Mouse (Mus musculus) heart, embryonic 11.5 days (tissue): ENCODE results near the gene Itih1. TPM values are rescaled to one million over a fixed set of nuclear protein-coding genes. Genes with fewer than 3 reads are reported as not detected.

Source experiments
- ATAC-seq: fragments of 200-750 bp; cut with Nextera tagmentation; replicated peaks from 2 replicates; pipeline ENCODE4 v1.8.0; 2017; ENCODE audit warnings: moderate library complexity; ENCODE audit not compliant: insufficient number of reproducible peaks, low FRiP score, low TSS enrichment
- H3K27ac ChIP-seq: fragments of 300-500 bp; sonication (generic); 2 replicates; pipeline ENCODE4 v1.5.1; 2014; ENCODE audit warnings: mild to moderate bottlenecking, low read depth, low read length
- H3K27me3 ChIP-seq: fragments of 300-500 bp; sonication (generic); 2 replicates; pipeline ENCODE4 v1.6.1; 2014; ENCODE audit warnings: mild to moderate bottlenecking, low read length, mixed read lengths; ENCODE audit not compliant: control insufficient read depth, insufficient read depth
- H3K36me3 ChIP-seq: fragments of 300-500 bp; sonication (generic); 2 replicates; pipeline ENCODE4 v1.6.1; 2014; ENCODE audit warnings: mild to moderate bottlenecking, low read length, moderate library complexity, mixed read lengths; ENCODE audit not compliant: control insufficient read depth, insufficient read depth
- H3K4me1 ChIP-seq: fragments of 300-500 bp; sonication (generic); 2 replicates; pipeline ENCODE4 v1.6.1; 2014; ENCODE audit warnings: low read length; ENCODE audit not compliant: control insufficient read depth, insufficient read depth
- H3K4me2 ChIP-seq: fragments of 300-500 bp; sonication (generic); 2 replicates; pipeline ENCODE4 v1.6.1; 2014; ENCODE audit warnings: mild to moderate bottlenecking, moderate library complexity
- H3K4me3 ChIP-seq: fragments of 300-500 bp; sonication (generic); 2 replicates; pipeline ENCODE4 v1.5.1; 2014; ENCODE audit warnings: low read depth, low read length
- H3K9ac ChIP-seq: fragments of 300-500 bp; sonication (generic); 2 replicates; pipeline ENCODE4 v1.6.1; 2014; ENCODE audit warnings: mild to moderate bottlenecking, low read depth, low read length, moderate library complexity
- H3K9me3 ChIP-seq: fragments of 300-500 bp; sonication (generic); replicated peaks from 2 replicates; pipeline ENCODE4 v1.6.1; 2016; ENCODE audit warnings: low read length; ENCODE audit not compliant: control insufficient read depth
- WGBS: fragments of 180-500 bp; shearing (Covaris S2); extraction: QIAGEN DNeasy Blood & Tissue Kit; methylation state at CpG from one replicate; pipeline ENCODE4 v1.1.7; 2014; ENCODE audit not compliant: insufficient replicate concordance; 5-methylcytosine and 5-hydroxymethylcytosine counted together
- polyA plus RNA-seq: library from polyadenylated mRNA; unstranded; fragments of >200 nt; fragmentation: Nextera tagmentation; extraction: Ambion mirVana; gene quantifications from 2 replicates; pipeline ENCODE4 v1.2.1, GENCODE M21; 2014

Itih1 gene
- polyA plus RNA-seq, 1 experiment from 2014 or later: 0.11 TPM

DNA sequence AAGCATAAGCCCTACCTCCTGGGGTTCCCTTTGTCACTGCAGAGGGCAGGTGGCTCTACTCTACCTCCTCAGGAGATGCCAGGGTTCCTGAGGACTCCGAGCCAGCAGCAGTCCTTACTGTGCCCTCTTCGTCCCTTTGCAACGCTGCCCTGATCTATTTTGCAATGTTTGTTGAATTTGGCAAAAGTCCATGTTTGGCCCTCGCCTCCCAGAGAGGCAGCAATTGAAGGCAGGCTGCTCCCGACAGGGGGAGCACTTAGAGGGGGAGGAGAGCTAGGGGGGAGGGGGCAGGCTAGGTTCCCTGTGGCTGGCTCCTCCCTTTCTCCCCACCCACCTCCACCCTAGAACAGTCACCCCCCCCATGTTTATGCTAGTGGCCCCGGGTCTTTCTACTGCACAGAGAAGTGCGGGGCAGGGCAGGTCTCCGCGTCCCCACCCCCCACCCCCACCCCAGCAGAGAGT, 54.8 kb downstream of the Itih1 start:
- H3K4me2 ChIP-seq: peak overlapping the region; percentile 38
- no peak overlapping the region for H3K4me3 ChIP-seq
- WGBS: 10% methylated on average over 9 of the region's 9 CpGs
- H3K9me3 ChIP-seq: no peaks in the 10 kb centered on the region
- no peaks in the 10 kb centered on the region; the same call in 1 of the 2 replicates for H3K4me1 ChIP-seq
- no peak overlapping the region for H3K27ac ChIP-seq
- H3K9ac ChIP-seq: no peak overlapping the region
- no peaks in the 10 kb centered on the region for H3K36me3 ChIP-seq
- ATAC-seq: no peak
- H3K27me3 ChIP-seq: no peaks in the 10 kb centered on the region; the same call in 1 of the 2 replicates

DNA sequence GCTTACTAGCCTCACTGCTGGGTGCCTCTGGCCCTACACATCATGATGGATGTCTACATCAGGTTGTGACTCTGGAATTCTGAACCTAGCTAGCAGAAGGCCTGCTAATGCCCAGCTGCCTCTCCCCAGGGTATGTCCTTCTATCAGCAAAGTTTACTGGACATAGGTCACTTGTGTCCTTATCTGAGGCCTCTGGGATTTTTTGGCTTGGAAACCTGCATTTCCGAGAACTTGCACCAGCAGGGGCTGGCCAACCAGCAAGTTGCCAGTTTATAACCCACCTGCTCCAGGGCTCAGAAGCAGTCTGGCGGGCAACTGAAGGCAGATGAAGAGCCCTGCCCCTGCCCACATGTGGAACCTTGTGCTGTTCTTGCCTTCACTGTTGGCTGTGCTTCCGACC, 56.9 kb downstream of the Itih1 start, which contains the start of gene Itih4:
TSS of gene Itih4 (plus strand) at position 273 of the 400 bp plus-strand sequence.
- Histone ChIP-seq H3K4me2 (no peak within 1 kb of the TSS), H3K36me3 (no peaks in the 10 kb centered on the region), H3K27me3 (no peaks in the 10 kb centered on the region), H3K27ac (no peak within 1 kb of the TSS), H3K9ac (no peak within 1 kb of the TSS), H3K4me3 (no peak within 1 kb of the TSS), H3K9me3 (no peaks in the 10 kb centered on the region), H3K4me1 (no peaks in the 10 kb centered on the region)
- no peak for ATAC-seq
- 85% methylated on average over 3 of the region's 3 CpGs for WGBS

DNA sequence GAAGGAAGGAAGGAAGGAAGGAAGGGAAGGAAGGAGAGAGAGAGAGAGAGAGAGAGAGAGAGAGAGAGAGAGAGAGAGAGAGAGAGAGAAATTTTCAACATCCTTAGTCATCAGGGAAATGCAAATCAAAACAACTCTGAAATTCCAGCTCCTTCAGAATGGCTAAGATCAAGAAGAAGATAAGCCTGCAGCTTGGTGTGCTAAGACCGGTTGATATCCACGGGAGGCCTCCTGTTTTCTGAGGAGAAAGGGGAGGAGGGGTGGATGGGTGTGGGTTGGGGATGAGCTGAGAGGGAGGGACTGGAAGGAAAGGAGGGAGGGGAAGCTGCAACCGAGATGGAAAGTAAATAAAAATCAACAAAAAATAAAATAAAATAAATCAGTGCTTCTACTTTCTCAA, 57.8 kb downstream of the Itih1 start:
- WGBS: 12% methylated on average over 3 of the region's 3 CpGs
- Histone ChIP-seq H3K4me1 (no peaks in the 10 kb centered on the region; the same call in none of the 2 replicates), H3K9ac (no peak overlapping the region), H3K9me3 (no peaks in the 10 kb centered on the region), H3K27me3 (no peaks in the 10 kb centered on the region), H3K4me2 (no peak overlapping the region), H3K4me3 (no peak overlapping the region), H3K27ac (no peak overlapping the region), H3K36me3 (no peaks in the 10 kb centered on the region)
- ATAC-seq: no peak

DNA sequence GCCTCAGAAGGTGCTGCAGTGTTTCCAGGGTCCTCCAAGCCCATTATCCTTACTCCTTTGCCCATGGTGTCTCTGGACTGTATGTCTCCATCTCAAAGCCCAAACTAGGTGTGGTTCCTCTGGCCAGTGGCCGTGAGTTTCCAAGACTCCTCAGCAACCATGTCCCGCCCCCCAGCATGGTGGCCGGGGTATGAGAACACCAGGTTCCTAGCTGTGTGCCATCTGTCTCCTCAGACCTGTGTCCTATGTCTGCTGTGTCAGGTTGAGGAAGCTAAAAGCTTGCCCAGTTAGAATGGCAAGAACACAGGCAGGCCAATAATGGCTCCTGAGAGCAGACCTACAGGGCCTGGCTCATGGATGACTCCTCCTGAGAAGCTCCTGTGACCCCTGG, 61.4 kb downstream of the Itih1 start:
- Histone ChIP-seq H3K36me3 (no peaks in the 10 kb centered on the region), H3K4me2 (no peak overlapping the region), H3K4me3 (no peak overlapping the region), H3K9me3 (no peaks in the 10 kb centered on the region), H3K27me3 (no peaks in the 10 kb centered on the region), H3K9ac (no peak overlapping the region), H3K4me1 (peaks cover 11% of the 10 kb centered on the region), H3K27ac (no peak overlapping the region)
- WGBS: 89% methylated on average over 3 of the region's 3 CpGs
- no peak for ATAC-seq

DNA sequence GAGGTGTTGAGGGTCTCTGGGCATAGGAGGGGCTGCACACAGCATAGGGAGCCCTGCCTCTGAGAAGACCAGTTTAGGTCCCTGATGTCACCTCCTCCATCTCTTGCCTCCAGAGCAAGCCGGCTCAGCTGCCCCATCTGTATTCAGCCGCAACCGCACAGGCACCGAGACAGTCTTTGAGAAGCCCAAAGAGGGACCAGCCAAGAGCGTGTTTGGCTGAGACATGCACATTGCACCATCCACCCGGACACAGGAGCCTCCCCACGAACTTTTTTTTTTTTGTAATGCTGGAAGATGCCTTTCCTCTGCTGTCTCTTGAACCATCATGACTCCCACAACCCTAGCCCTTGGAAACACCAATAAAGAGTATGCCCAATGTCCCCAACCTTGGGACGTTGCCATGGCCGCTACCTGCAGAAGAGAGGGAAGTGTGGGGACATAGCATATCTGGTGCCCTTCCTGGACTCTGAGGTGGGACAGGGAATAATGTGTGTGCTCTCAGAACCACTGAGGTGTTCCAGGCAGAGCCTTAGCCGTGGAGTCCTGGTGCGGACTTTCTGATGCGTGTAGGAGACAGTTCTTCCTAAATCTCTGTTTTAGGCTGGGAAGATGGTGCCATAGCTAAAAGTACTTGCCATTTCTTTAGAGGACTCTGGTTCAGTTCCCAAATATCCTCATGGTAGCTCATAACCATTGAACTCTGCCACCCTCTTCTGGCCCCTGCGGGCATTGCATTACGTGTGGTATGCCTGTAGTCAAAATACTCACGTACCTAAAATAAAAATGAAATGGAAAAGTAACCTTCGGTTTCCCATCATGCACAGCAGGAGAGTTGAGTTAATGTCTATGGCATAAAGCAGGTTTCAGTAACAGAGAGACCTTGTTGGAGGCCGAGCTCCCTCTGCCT, 62.0 kb downstream of the Itih1 start:
- Histone ChIP-seq H3K4me3 (no peak overlapping the region), H3K9ac (no peak overlapping the region), H3K4me2 (no peak overlapping the region), H3K9me3 (no peaks in the 10 kb centered on the region), H3K27me3 (no peaks in the 10 kb centered on the region), H3K4me1 (peaks cover 11% of the 10 kb centered on the region), H3K36me3 (no peaks in the 10 kb centered on the region), H3K27ac (no peak overlapping the region)
- 72% methylated on average over 17 of the region's 17 CpGs for WGBS
- no peak for ATAC-seq

DNA sequence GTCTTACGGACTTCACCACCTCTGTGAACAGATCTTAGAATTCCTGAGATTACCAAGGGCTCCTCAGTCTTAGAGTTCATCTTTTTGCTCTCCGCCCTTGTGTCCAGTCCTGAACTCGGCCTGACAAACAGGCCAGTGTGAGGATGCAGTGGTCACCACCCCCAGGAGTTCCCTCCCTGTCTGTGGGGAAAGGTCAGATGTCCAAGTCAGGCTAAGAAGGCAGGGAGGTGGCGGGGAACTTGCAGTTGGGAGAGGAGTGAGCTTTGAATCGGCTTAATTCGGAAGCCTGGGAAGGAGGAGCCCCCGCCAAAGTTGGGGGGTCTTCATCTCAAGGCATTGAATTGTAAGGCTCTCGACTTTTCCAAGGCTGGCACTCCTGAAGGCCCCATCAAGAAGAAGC, 62.8 kb downstream of the Itih1 start:
- Histone ChIP-seq H3K9ac (0 out of 2 replicates have a peak overlapping the region, but pooled peaks have one; percentile 10), H3K4me3 (no peak overlapping the region), H3K27me3 (no peaks in the 10 kb centered on the region), H3K4me2 (no peak overlapping the region), H3K4me1 (peaks cover 14% of the 10 kb centered on the region), H3K27ac (no peak overlapping the region), H3K9me3 (no peaks in the 10 kb centered on the region), H3K36me3 (no peaks in the 10 kb centered on the region)
- 66% methylated on average over 8 of the region's 8 CpGs for WGBS
- no peak for ATAC-seq

DNA sequence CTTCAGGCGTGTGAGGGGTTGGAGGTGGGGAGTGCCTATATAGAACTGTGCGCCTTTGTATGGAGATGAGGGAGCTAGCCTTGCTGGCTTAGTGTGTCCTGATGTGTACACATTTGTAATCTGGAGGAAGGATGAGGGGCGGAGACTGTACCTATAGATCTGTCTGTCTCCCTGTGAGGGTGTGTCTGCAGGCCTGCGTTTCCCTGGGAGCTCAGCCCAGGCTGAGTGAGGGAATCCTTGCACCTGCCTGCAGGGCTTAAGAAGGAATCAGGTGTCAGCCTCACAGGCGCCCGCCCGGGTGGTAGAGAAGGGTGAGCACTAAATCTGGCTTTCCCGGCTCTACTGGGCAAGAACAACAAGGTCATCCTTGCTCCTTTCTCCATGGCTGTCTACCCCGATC, 63.3 kb downstream of the Itih1 start:
- H3K36me3 ChIP-seq: no peaks in the 10 kb centered on the region
- no peak overlapping the region for H3K9ac ChIP-seq
- no peak overlapping the region for H3K4me3 ChIP-seq
- no peaks in the 10 kb centered on the region for H3K9me3 ChIP-seq
- WGBS: 58% methylated on average over 9 of the region's 9 CpGs
- peaks cover 14% of the 10 kb centered on the region for H3K4me1 ChIP-seq
- H3K27me3 ChIP-seq: no peaks in the 10 kb centered on the region
- peak overlapping the region; percentile 78 for H3K27ac ChIP-seq
- no peak for ATAC-seq
- H3K4me2 ChIP-seq: no peak overlapping the region
